Mouse (Mus musculus) embryonic facial prominence, embryonic 11.5 days (tissue): ENCODE results near the gene Ttc7b. TPM values are rescaled to one million over a fixed set of nuclear protein-coding genes. Genes with fewer than 3 reads are reported as not detected.

Source experiments
- ATAC-seq: fragments of 200-750 bp; cut with Nextera tagmentation; replicated peaks from 2 replicates; pipeline ENCODE4 v1.8.0; 2017; ENCODE audit warnings: low read depth; ENCODE audit not compliant: insufficient number of reproducible peaks, low FRiP score, low TSS enrichment
- DNase-seq: peaks from one replicate; pipeline ENCODE4 v3.0.0-alpha.2; 2015; ENCODE audit warnings: low spot score
- H3K27ac ChIP-seq: fragments of 300-500 bp; sonication (generic); replicated peaks from 2 replicates; pipeline ENCODE4 v1.5.1; 2014; ENCODE audit warnings: mild to moderate bottlenecking, low read depth, low read length, control low read depth
- H3K27me3 ChIP-seq: fragments of 300-500 bp; sonication (generic); 2 replicates; pipeline ENCODE4 v1.6.1; 2014; ENCODE audit warnings: mild to moderate bottlenecking, low read length, moderate library complexity, mixed read lengths; ENCODE audit not compliant: control insufficient read depth, insufficient read depth
- H3K36me3 ChIP-seq: fragments of 300-500 bp; sonication (generic); replicated peaks from 2 replicates; pipeline ENCODE4 v1.6.1; 2014; ENCODE audit warnings: low read depth, mild to moderate bottlenecking, low read length, moderate library complexity, mixed read lengths; ENCODE audit not compliant: control insufficient read depth, insufficient read depth
- H3K4me1 ChIP-seq: fragments of 300-500 bp; sonication (generic); 2 replicates; pipeline ENCODE4 v1.6.1; 2014; ENCODE audit warnings: low read length, mixed read lengths; ENCODE audit not compliant: control insufficient read depth, insufficient read depth
- H3K4me2 ChIP-seq: fragments of 300-500 bp; sonication (generic); 2 replicates; pipeline ENCODE4 v1.6.1; 2014; ENCODE audit warnings: low read depth, mild to moderate bottlenecking, control low read depth, low read length, moderate library complexity
- H3K4me3 ChIP-seq: fragments of 300-500 bp; sonication (generic); 2 replicates; pipeline ENCODE4 v1.5.1; 2014; ENCODE audit warnings: low read depth, low read length, control low read depth
- H3K9ac ChIP-seq: fragments of 300-500 bp; sonication (generic); replicated peaks from 2 replicates; pipeline ENCODE4 v1.6.1; 2014; ENCODE audit warnings: mild to moderate bottlenecking, control low read depth, low read length
- H3K9me3 ChIP-seq: fragments of 300-500 bp; sonication (generic); replicated peaks from 2 replicates; pipeline ENCODE4 v1.6.1; 2016; ENCODE audit warnings: mild to moderate bottlenecking, low read length, inconsistent platforms, mixed read lengths; ENCODE audit not compliant: control insufficient read depth
- WGBS: fragments of 180-500 bp; shearing (Covaris S2); extraction: QIAGEN DNeasy Blood & Tissue Kit; methylation state at CpG from one replicate; pipeline ENCODE4 v1.1.7; 2014; 5-methylcytosine and 5-hydroxymethylcytosine counted together
- polyA plus RNA-seq: library from polyadenylated mRNA; unstranded; fragments of >200 nt; fragmentation: Nextera tagmentation; extraction: Ambion mirVana; gene quantifications from 2 replicates; pipeline ENCODE4 v1.2.1, GENCODE M21; 2014

Ttc7b gene
- polyA plus RNA-seq, 1 experiment from 2014 or later, result 10.0 TPM

DNA sequence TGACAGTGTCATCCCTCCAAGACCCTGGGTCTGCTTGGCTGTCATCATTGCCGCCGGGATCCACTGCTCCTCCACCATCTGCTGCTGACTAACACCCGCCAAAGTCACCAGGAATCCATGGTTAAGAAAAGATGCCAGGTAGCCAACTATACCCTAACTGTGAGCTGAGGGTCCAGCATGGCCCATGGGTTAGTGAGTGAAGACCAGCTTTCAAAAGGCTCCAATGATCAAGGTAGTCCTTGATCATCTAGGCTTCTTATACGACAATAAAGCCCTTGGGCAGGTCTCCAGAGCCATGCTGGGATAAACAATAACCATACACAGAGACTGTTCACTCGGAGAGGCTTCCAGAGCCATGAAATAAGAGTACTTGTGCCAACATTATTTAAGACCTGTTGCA is 22.6 kb downstream of the Ttc7b start:
- H3K27me3 ChIP-seq, result no peaks in the 10 kb centered on the region
- 92% methylated on average over 5 of the region's 5 CpGs for WGBS
- H3K36me3 ChIP-seq, result no peaks in the 10 kb centered on the region; the same call in none of the 2 replicates

GRCm38 (mm10) chr12:100495083-100495482 is 25.5 kb downstream of the Ttc7b start:
- no peak for ATAC-seq
- no peaks in the 10 kb centered on the region; the same call in none of the 2 replicates for H3K36me3 ChIP-seq
- H3K4me1 ChIP-seq, result no peaks in the 10 kb centered on the region
- no peaks in the 10 kb centered on the region for H3K9me3 ChIP-seq
- no peak overlapping the region for H3K4me3 ChIP-seq
- no peak overlapping the region for H3K9ac ChIP-seq
- no peak overlapping the region for H3K27ac ChIP-seq
- no peak for DNase-seq
- whole genome bisulfite sequencing, result 94% methylated on average over 7 of the region's 7 CpGs
- no peak overlapping the region for H3K4me2 ChIP-seq
- H3K27me3 ChIP-seq, result no peaks in the 10 kb centered on the region

More for the DNA sequence above, 22.6 kb downstream of the Ttc7b start:
- ATAC-seq (no peak), DNase-seq (no peak)
- no peak overlapping the region for H3K27ac ChIP-seq
- H3K4me1 ChIP-seq, result no peaks in the 10 kb centered on the region
- H3K4me2 ChIP-seq, result no peak overlapping the region
- no peaks in the 10 kb centered on the region for H3K9me3 ChIP-seq
- H3K4me3 ChIP-seq, result no peak overlapping the region
- H3K9ac ChIP-seq, result no peak overlapping the region

DNA sequence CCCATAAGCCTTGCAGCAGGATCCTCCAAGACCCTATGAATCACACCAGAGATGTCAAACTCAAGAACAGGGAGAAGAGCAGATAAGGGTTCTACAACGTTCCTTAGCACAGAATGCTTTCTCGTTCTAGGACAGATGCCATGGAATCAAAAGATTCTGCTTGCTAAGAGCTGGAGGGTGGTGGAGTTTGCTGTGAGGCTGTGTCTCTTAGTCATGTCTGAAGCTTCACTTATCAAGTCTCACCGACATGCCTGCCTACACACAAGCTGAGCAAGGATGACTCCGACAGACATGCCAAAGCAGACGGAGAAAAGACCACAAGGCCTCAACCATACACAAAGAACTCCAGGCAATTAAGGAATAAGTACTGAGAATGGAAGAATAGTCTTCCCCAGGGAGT is 27.4 kb downstream of the Ttc7b start:
- Histone ChIP-seq H3K4me1 (no peaks in the 10 kb centered on the region), H3K4me3 (no peak overlapping the region), H3K27me3 (no peaks in the 10 kb centered on the region), H3K9ac (no peak overlapping the region), H3K36me3 (no peaks in the 10 kb centered on the region; the same call in 1 of the 2 replicates), H3K4me2 (no peak overlapping the region), H3K9me3 (no peaks in the 10 kb centered on the region), H3K27ac (no peak overlapping the region)
- ATAC-seq, result no peak
- DNase-seq, result no peak
- 91% methylated on average over 5 of the region's 5 CpGs for WGBS

GRCm38 (mm10) chr12:100492676-100493075 is 27.9 kb downstream of the Ttc7b start:
- Histone ChIP-seq H3K4me3 (no peak overlapping the region), H3K27me3 (no peaks in the 10 kb centered on the region), H3K27ac (no peak overlapping the region), H3K4me1 (no peaks in the 10 kb centered on the region), H3K36me3 (no peaks in the 10 kb centered on the region; the same call in 1 of the 2 replicates), H3K9me3 (no peaks in the 10 kb centered on the region), H3K4me2 (no peak overlapping the region), H3K9ac (no peak overlapping the region)
- ATAC-seq, result no peak
- DNase-seq, result no peak
- WGBS, result 78% methylated on average over 3 of the region's 3 CpGs

DNA sequence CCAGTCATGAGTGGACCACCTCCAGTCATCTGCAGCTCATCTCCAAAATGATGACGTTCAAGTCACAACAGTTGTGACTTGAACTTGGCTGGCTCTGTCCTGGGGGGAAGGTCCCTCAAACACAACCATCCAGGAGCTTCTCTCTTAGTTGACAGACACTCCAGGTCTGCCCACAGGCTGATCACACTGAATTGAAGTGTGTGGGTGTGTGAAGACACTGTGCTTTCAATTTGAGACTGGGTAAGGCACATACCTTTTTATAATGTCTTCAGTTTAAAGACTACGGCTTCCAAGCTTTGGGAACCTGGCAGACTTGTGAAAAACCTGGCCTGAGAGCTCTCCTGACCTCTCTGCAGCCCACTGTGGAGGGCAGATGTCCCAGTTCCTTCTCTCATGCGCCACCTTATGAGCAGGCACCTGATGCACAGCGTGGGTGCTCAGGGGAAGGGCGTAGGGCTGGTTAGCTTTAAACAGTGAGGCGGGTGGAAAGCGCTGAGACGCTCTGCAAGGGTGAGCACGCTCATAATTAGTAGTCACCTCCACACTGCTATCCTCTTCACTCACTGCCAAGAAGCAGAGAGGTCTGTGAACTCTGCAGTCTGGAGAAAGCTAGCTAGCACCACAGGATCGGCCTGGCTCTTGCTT is 28.5 kb downstream of the Ttc7b start:
- Histone ChIP-seq H3K9me3 (no peaks in the 10 kb centered on the region), H3K4me3 (no peak overlapping the region), H3K4me1 (no peaks in the 10 kb centered on the region), H3K36me3 (no peaks in the 10 kb centered on the region; the same call in 1 of the 2 replicates), H3K27ac (no peak overlapping the region), H3K9ac (no peak overlapping the region), H3K27me3 (no peaks in the 10 kb centered on the region), H3K4me2 (no peak overlapping the region)
- DNase-seq (no peak), ATAC-seq (no peak)
- 96% methylated on average over 10 of the region's 10 CpGs for WGBS

DNA sequence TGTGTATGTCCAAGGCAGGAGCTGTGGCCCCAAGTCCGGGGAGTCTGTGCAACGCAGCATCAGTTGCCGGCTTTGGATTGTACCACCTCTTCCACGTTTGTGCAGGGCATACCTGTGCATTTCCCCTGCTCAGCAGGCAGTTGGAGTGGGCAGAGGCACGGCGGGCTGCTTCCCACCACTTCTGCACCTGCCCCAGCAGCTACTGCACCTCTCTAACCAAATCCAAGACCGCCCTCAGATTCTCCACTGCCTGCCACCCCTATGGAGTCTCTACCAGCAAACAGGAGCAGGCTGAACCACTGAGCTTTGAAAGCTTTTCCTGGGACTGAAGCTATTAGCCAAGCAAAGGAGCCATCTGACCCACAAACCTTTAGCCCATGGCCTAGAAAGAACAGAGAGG is 30.8 kb downstream of the Ttc7b start:
- 92% methylated on average over 7 of the region's 7 CpGs for WGBS
- no peak for ATAC-seq
- H3K4me3 ChIP-seq, result no peak overlapping the region

GRCm38 (mm10) chr12:100488368-100488767 is 32.3 kb downstream of the Ttc7b start:
- no peak overlapping the region for H3K27ac ChIP-seq
- whole genome bisulfite sequencing, result 90% methylated on average over 5 of the region's 5 CpGs
- DNase-seq (no peak), ATAC-seq (no peak)
- no peak overlapping the region for H3K4me3 ChIP-seq
- H3K4me2 ChIP-seq, result no peak overlapping the region
- no peaks in the 10 kb centered on the region for H3K27me3 ChIP-seq
- H3K9ac ChIP-seq, result no peak overlapping the region
- H3K4me1 ChIP-seq, result no peaks in the 10 kb centered on the region
- no peaks in the 10 kb centered on the region for H3K9me3 ChIP-seq
- no peaks in the 10 kb centered on the region for H3K36me3 ChIP-seq

More for the DNA sequence above, 30.8 kb downstream of the Ttc7b start:
- Histone ChIP-seq H3K4me2 (no peak overlapping the region), H3K9me3 (no peaks in the 10 kb centered on the region), H3K36me3 (no peaks in the 10 kb centered on the region), H3K9ac (no peak overlapping the region), H3K4me1 (no peaks in the 10 kb centered on the region), H3K27ac (no peak overlapping the region), H3K27me3 (no peaks in the 10 kb centered on the region)
- no peak for DNase-seq

- Histone ChIP-seq H3K36me3 (no peaks in the 10 kb centered on the region), H3K4me2 (no peak overlapping the region), H3K9me3 (no peaks in the 10 kb centered on the region), H3K4me1 (no peaks in the 10 kb centered on the region), H3K27me3 (no peaks in the 10 kb centered on the region), H3K4me3 (no peak overlapping the region), H3K27ac (no peak overlapping the region), H3K9ac (no peak overlapping the region)
- no peak for ATAC-seq
- no peak for DNase-seq
- 65% methylated on average over 6 of the region's 6 CpGs for WGBS
Measured at GRCm38 (mm10) chr12:100486232-100486631, 34.4 kb downstream of the Ttc7b start.
